Mouse (Mus musculus) small intestine, adult 2 months (tissue): ENCODE data around the gene Zcchc14.

ENCODE experiments used
- CTCF ChIP-seq: fragments of 200-500 bp; IDR thresholded peaks from 2 replicates; pipeline ENCODE4 v1.5.1; 2012; ENCODE audit warnings: low read depth, mild to moderate bottlenecking, control low read depth, inconsistent platforms, low read length, moderate library complexity, mixed read lengths; ENCODE audit not compliant: insufficient replicate concordance, insufficient read length; ENCODE audit errors: extremely low read depth
- POLR2A ChIP-seq: fragments of 200-500 bp; IDR thresholded peaks from 2 replicates; pipeline ENCODE4 v1.6.1; 2012; ENCODE audit warnings: low read depth, mild to moderate bottlenecking, control low read depth, inconsistent platforms, low read length, moderate library complexity

- no peak for TF ChIP-seq CTCF
- TF ChIP-seq POLR2A: no peak
These were observed 72.2 kb downstream of the Zcchc14 start for GRCm38 (mm10) chr8:121580465-121580864.
